Mouse (Mus musculus): ENCODE results near the gene Postn. TPM values are rescaled to one million over a fixed set of nuclear protein-coding genes. Genes with fewer than 3 reads are reported as not detected.

The Postn gene
- polyA plus RNA-seq, 1 experiment from 2014 or later, result 8.6 TPM

DNA sequence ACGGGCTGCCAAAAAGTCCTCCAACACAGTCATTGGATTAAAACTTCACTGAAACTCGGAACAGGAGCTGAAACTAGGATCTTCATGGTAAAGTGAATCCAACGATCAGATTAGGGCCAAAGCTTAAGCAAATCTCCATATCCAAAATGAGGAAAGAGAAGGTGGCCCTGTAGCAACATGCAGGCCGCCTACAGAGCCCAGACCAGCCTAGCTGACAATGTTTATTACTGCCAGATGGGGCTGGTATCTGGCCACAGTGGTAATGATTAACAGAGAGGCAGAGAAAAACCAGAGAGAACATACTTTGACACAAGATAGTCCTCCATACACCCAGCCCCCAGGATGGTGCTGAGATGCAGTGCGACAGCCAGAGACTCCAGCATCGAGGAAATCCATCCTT, 60.1 kb downstream of the Postn start:
- no peaks in the 10 kb centered on the region for H3K9me3 ChIP-seq (replicated peaks)
- 91% methylated on average over 6 of the region's 6 CpGs for WGBS

DNA sequence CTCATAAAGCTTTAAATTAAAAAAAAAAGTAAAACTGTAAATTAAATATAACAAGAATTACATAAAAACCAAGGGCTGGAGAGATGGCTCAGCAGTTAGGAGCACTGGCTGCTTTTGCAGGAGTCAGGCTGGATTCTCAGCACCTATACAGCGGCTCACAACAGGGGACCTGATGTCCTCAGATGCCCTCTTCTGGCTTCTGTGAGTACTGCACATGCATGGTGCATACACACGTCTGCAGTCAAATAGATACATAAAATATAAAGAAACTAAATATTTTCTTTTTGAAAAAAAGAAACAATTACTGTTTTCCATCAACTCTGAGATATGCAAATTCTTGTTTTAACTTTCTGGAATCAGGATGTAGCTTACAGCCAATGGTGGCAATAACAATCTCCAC, 60.8 kb downstream of the Postn start:
- H3K4me3 ChIP-seq, result no peak overlapping the region
- H3K36me3 ChIP-seq (ENCODE audit: poor library complexity, severe bottlenecking), result no peaks in the 10 kb centered on the region
- WGBS, result 95% methylated on average over 2 of the region's 2 CpGs

More for the DNA sequence above, 60.1 kb downstream of the Postn start:
- Histone ChIP-seq H3K27me3 (no peaks in the 10 kb centered on the region), H3K4me2 (no peak overlapping the region), H3K9ac (no peak overlapping the region), H3K4me3 (no peak overlapping the region), H3K4me1 (no peaks in the 10 kb centered on the region), H3K36me3 (ENCODE audit: poor library complexity, severe bottlenecking) (no peaks in the 10 kb centered on the region), H3K27ac (no peak overlapping the region)
- no peak for ATAC-seq

DNA sequence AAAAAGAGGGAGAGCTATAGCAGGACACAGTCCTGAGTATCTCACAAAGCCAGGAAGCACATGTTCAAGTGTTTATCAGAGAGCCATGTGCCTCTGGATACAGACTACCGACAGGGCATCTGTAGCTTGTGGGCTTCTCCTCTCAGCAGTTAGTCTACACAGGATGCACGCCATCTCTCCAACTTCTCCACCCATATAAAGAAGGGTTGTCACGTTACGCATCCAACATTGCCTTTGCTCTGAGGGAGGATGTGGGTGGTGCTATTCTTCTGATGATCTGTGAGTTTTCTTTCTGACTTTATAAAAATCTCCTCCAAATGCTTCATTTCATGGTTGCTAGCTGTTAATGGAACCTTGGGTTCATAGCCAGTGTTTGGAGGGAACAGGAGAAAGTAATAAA, 63.2 kb downstream of the Postn start:
- 92% methylated on average over 4 of the region's 4 CpGs for WGBS
- no peak for ATAC-seq

More for the DNA sequence above, 60.8 kb downstream of the Postn start:
- no peak overlapping the region for H3K9ac ChIP-seq
- no peak overlapping the region for H3K27ac ChIP-seq
- no peaks in the 10 kb centered on the region for H3K27me3 ChIP-seq
- H3K4me1 ChIP-seq, result no peaks in the 10 kb centered on the region
- no peaks in the 10 kb centered on the region for H3K9me3 ChIP-seq (replicated peaks)
- no peak overlapping the region for H3K4me2 ChIP-seq
- no peak for ATAC-seq

DNA sequence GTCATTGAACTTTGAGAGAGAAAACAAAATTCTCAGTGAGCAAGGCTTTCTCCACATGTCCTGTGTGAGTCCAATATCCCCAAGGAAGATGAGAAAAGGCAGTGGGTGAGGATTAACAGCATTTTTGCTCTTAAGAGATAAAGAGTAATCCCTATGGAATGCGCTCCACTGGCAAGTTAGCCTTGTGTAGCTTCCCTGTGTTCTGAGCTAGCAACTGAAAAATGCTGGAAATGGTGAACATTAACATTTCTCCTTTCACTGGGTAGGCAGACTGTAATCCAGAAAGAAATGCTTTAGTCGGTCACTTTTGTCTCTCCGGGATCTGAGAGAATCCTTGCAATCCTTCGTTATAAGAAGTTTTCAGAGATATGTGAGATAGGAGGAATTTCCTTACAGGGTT, 70.8 kb downstream of the Postn start:
- WGBS, result 68% methylated on average over 4 of the region's 4 CpGs
- Histone ChIP-seq H3K4me1 (no peaks in the 10 kb centered on the region), H3K36me3 (ENCODE audit: poor library complexity, severe bottlenecking) (no peaks in the 10 kb centered on the region), H3K9ac (no peak overlapping the region), H3K9me3 (replicated peaks) (no peaks in the 10 kb centered on the region), H3K4me3 (no peak overlapping the region), H3K4me2 (no peak overlapping the region), H3K27ac (no peak overlapping the region), H3K27me3 (no peaks in the 10 kb centered on the region)
- no peak for ATAC-seq

More for the DNA sequence above, 63.2 kb downstream of the Postn start:
- Histone ChIP-seq H3K4me2 (no peak overlapping the region), H3K4me1 (no peaks in the 10 kb centered on the region), H3K27me3 (no peaks in the 10 kb centered on the region), H3K9ac (no peak overlapping the region), H3K4me3 (no peak overlapping the region), H3K36me3 (ENCODE audit: poor library complexity, severe bottlenecking) (no peaks in the 10 kb centered on the region), H3K9me3 (replicated peaks) (no peaks in the 10 kb centered on the region), H3K27ac (no peak overlapping the region)

DNA sequence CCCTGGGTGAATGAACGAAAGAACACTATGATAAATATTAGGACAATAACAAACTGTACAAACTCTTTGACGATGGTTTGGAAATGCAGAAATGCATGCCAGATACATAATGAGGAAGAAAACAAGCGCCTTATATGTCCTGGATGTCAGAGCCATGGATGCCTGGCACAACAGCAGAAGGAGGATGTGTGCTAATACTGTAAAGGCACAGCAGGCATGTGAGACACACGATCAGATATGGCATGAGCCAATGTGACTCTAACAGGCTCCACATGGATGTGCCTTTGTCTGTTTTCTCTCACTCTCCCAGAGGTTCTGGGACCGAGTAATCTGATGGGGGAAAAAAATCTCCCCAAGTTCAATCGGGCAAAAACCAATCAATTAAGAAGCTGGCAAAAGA, 71.3 kb downstream of the Postn start:
- Histone ChIP-seq H3K9me3 (replicated peaks) (no peaks in the 10 kb centered on the region), H3K4me3 (no peak overlapping the region), H3K9ac (no peak overlapping the region), H3K36me3 (ENCODE audit: poor library complexity, severe bottlenecking) (no peaks in the 10 kb centered on the region), H3K27ac (no peak overlapping the region), H3K4me1 (no peaks in the 10 kb centered on the region), H3K27me3 (no peaks in the 10 kb centered on the region), H3K4me2 (no peak overlapping the region)
- 65% methylated on average over 6 of the region's 6 CpGs for WGBS
- no peak for ATAC-seq

GRCm38 (mm10) chr3:54432605-54433004, 71.7 kb downstream of the Postn start:
- H3K27ac ChIP-seq, result no peak overlapping the region
- WGBS, result 66% methylated on average over 4 of the region's 4 CpGs
- H3K4me2 ChIP-seq, result no peak overlapping the region
- no peaks in the 10 kb centered on the region for H3K9me3 ChIP-seq (replicated peaks)
- no peaks in the 10 kb centered on the region for H3K27me3 ChIP-seq
- no peaks in the 10 kb centered on the region for H3K36me3 ChIP-seq (ENCODE audit: poor library complexity, severe bottlenecking)
- no peak overlapping the region for H3K9ac ChIP-seq
- H3K4me3 ChIP-seq, result no peak overlapping the region
- H3K4me1 ChIP-seq, result no peaks in the 10 kb centered on the region
- no peak for ATAC-seq

- H3K27me3 ChIP-seq, result no peaks in the 10 kb centered on the region
- whole genome bisulfite sequencing, result 94% methylated on average over 6 of the region's 6 CpGs
Measured at GRCm38 (mm10) chr3:54434571-54434970, 73.7 kb downstream of the Postn start.

GRCm38 (mm10) chr3:54436373-54436964, 75.6 kb downstream of the Postn start:
- H3K27me3 ChIP-seq, result no peaks in the 10 kb centered on the region

More at GRCm38 (mm10) chr3:54434571-54434970, 73.7 kb downstream of the Postn start:
- no peak overlapping the region for H3K9ac ChIP-seq
- H3K4me2 ChIP-seq, result no peak overlapping the region
- no peak for ATAC-seq
- H3K27ac ChIP-seq, result no peak overlapping the region
- H3K36me3 ChIP-seq (ENCODE audit: poor library complexity, severe bottlenecking), result no peaks in the 10 kb centered on the region
- no peak overlapping the region for H3K4me3 ChIP-seq
- no peaks in the 10 kb centered on the region for H3K9me3 ChIP-seq (replicated peaks)
- no peaks in the 10 kb centered on the region for H3K4me1 ChIP-seq

More at GRCm38 (mm10) chr3:54436373-54436964, 75.6 kb downstream of the Postn start:
- no peak overlapping the region for H3K4me3 ChIP-seq
- H3K9me3 ChIP-seq (replicated peaks), result no peaks in the 10 kb centered on the region
- H3K9ac ChIP-seq, result no peak overlapping the region
- H3K4me2 ChIP-seq, result no peak overlapping the region
- 74% methylated on average over 1 of the region's 1 CpGs for WGBS
- no peaks in the 10 kb centered on the region for H3K36me3 ChIP-seq (ENCODE audit: poor library complexity, severe bottlenecking)
- no peak for ATAC-seq
- H3K27ac ChIP-seq, result no peak overlapping the region
- no peaks in the 10 kb centered on the region for H3K4me1 ChIP-seq

Other genes starting within 250 kb of the Postn start
- gene Trpc4, start 205.1 kb upstream of the Postn start, polyA plus RNA-seq (2015; fragmentation: Nextera tagmentation; extraction: Ambion mirVana), result 4.3 and 5.0 TPM in 2 replicates

Measured in forebrain, embryonic 13.5 days (tissue).